Mouse (Mus musculus): ENCODE data around the gene Ackr4.

Gene Ackr4

GRCm38 (mm10) chr9:104106930-104107329 is 19.8 kb downstream of the Ackr4 start:
- no peak for DNase-seq (ENCODE audit: low spot score in 2 of 2)

- no peak for DNase-seq (ENCODE audit: low spot score in 2 of 2)
These were observed 21.7 kb downstream of the Ackr4 start for GRCm38 (mm10) chr9:104104986-104105385.

- DNase-seq (ENCODE audit: low spot score in 2 of 2): no peak
These were observed 23.8 kb downstream of the Ackr4 start for GRCm38 (mm10) chr9:104102901-104103300.

GRCm38 (mm10) chr9:104102301-104102700 is 24.4 kb downstream of the Ackr4 start:
- no peak for DNase-seq (ENCODE audit: low spot score in 2 of 2)

GRCm38 (mm10) chr9:104101458-104101857 is 25.3 kb downstream of the Ackr4 start:
- DNase-seq (ENCODE audit: low spot score in 2 of 2): peak in 1 of 2 experiments; percentile 24

- no peak for DNase-seq (ENCODE audit: low spot score in 2 of 2)
These were observed 25.9 kb downstream of the Ackr4 start for GRCm38 (mm10) chr9:104100822-104101221.

- DNase-seq (ENCODE audit: low spot score in 2 of 2): peak in 1 of 2 experiments; percentile 26
These were observed 27.7 kb downstream of the Ackr4 start for GRCm38 (mm10) chr9:104099060-104099459.

- DNase-seq (ENCODE audit: low spot score in 2 of 2): peak in 1 of 2 experiments; percentile 24
These were observed 28.5 kb downstream of the Ackr4 start for GRCm38 (mm10) chr9:104098256-104098655.

- no peak for DNase-seq (ENCODE audit: low spot score in 2 of 2)
These were observed 33.8 kb downstream of the Ackr4 start for GRCm38 (mm10) chr9:104092945-104093344.

- DNase-seq (ENCODE audit: low spot score in 2 of 2): no peak
These were observed 38.2 kb downstream of the Ackr4 start for GRCm38 (mm10) chr9:104088555-104088954.

GRCm38 (mm10) chr9:104085730-104086429 is 40.9 kb downstream of the Ackr4 start:
- no peak for DNase-seq (ENCODE audit: low spot score in 2 of 2)

- no peak for DNase-seq (ENCODE audit: low spot score in 2 of 2)
These were observed 46.7 kb downstream of the Ackr4 start for GRCm38 (mm10) chr9:104080038-104080437.

GRCm38 (mm10) chr9:104079379-104079778 is 47.4 kb downstream of the Ackr4 start:
- DNase-seq (ENCODE audit: low spot score in 2 of 2): peak; percentile 36 to 71

GRCm38 (mm10) chr9:104078780-104079179 is 48.0 kb downstream of the Ackr4 start:
- DNase-seq (ENCODE audit: low spot score in 2 of 2): no peak

GRCm38 (mm10) chr9:104075808-104076207 is 50.9 kb downstream of the Ackr4 start:
- no peak for DNase-seq (ENCODE audit: low spot score in 2 of 2)

- no peak for DNase-seq (ENCODE audit: low spot score in 2 of 2)
These were observed 55.7 kb downstream of the Ackr4 start for GRCm38 (mm10) chr9:104070863-104071604.

GRCm38 (mm10) chr9:104070241-104070640 is 56.5 kb downstream of the Ackr4 start:
- DNase-seq (ENCODE audit: low spot score in 2 of 2): no peak

GRCm38 (mm10) chr9:104064571-104064970 is 62.2 kb downstream of the Ackr4 start:
- DNase-seq (ENCODE audit: low spot score in 2 of 2): no peak

- peak; percentile 83 to 85 for DNase-seq (ENCODE audit: low spot score in 2 of 2)
These were observed 63.3 kb downstream of the Ackr4 start, which contains the start of gene Acad11 for GRCm38 (mm10) chr9:104063244-104063961. Gene Acad11, plus strand, starts transcription at chr9:104063377.

- peak in 1 of 2 experiments; percentile 82 for DNase-seq (ENCODE audit: low spot score in 2 of 2)
These were observed 64.1 kb downstream of the Ackr4 start, which contains the start of gene Uba5 for GRCm38 (mm10) chr9:104062430-104063243. Gene Uba5, minus strand, starts transcription at chr9:104063134.

GRCm38 (mm10) chr9:104051028-104051427 is 75.7 kb downstream of the Ackr4 start:
- no peak for DNase-seq (ENCODE audit: low spot score in 2 of 2)

Data from spleen, postnatal 10 days (tissue).